Mouse (Mus musculus) ES-E14 (cell line): Measurements from ENCODE around the gene C77080. TPM values are rescaled to one million over a fixed set of nuclear protein-coding genes. Genes with fewer than 3 reads are reported as not detected.

ENCODE experiments used
- DNase-seq: peaks from one replicate; pipeline ENCODE4 v3.0.0-alpha.2; 2013; ENCODE audit warnings: low read depth, low spot score
- H3K27ac ChIP-seq: 2 replicates; pipeline ENCODE4 v1.5.1; 2012; ENCODE audit warnings: low read depth, mild to moderate bottlenecking, low read length, moderate library complexity, mixed read lengths; ENCODE audit not compliant: poor library complexity, insufficient read depth, severe bottlenecking
- H3K36me3 ChIP-seq: 2 replicates; pipeline ENCODE4 v1.6.1; 2012; ENCODE audit warnings: mild to moderate bottlenecking, low read length, moderate library complexity, mixed read lengths; ENCODE audit not compliant: control insufficient read depth, poor library complexity, insufficient read depth, severe bottlenecking
- H3K4me1 ChIP-seq, 2 experiments: fragments of 150-350 bp in 1 of 2; sonication (generic) in 1 of 2; 2 replicates each; pipeline ENCODE4 v1.6.1; 2012; ENCODE audit warnings: low read length in 2 of 2, mild to moderate bottlenecking in 1 of 2, mixed read lengths in 1 of 2; ENCODE audit not compliant: control insufficient read depth in 2 of 2, insufficient read depth in 2 of 2, poor library complexity in 1 of 2
- H3K4me3 ChIP-seq, 2 experiments: fragments of 150-350 bp in 1 of 2; sonication (generic) in 1 of 2; 2 replicates each; pipeline ENCODE4 v1.5.1; 2012; ENCODE audit warnings: low read length in 2 of 2, low read depth in 1 of 2, mild to moderate bottlenecking in 1 of 2, mixed read lengths in 1 of 2; ENCODE audit not compliant: insufficient read depth in 1 of 2, poor library complexity in 1 of 2, severe bottlenecking in 1 of 2
- H3K9ac ChIP-seq: 2 replicates; pipeline ENCODE4 v1.6.1; 2012; ENCODE audit warnings: low read depth, mild to moderate bottlenecking, low read length, mixed read lengths; ENCODE audit not compliant: poor library complexity, insufficient read depth, severe bottlenecking
- H3K9me3 ChIP-seq: fragments of 150-350 bp; sonication (generic); 2 replicates; pipeline ENCODE4 v1.6.1; 2012; ENCODE audit warnings: low read depth, mild to moderate bottlenecking, low read length; ENCODE audit not compliant: control insufficient read depth, insufficient read depth
- CHD2 ChIP-seq: IDR thresholded peaks from 2 replicates; pipeline ENCODE4 v1.6.1; 2014; ENCODE audit warnings: mild to moderate bottlenecking, low read depth, low read length, inconsistent platforms
- HCFC1 ChIP-seq: IDR thresholded peaks from 2 replicates; pipeline ENCODE4 v1.6.1; 2012; ENCODE audit warnings: low read length, inconsistent platforms, borderline replicate concordance; ENCODE audit not compliant: insufficient read depth
- MAFK ChIP-seq: IDR thresholded peaks from 2 replicates; pipeline ENCODE4 v1.6.1; 2014; ENCODE audit warnings: mild to moderate bottlenecking, low read depth, low read length, inconsistent platforms; ENCODE audit not compliant: insufficient read depth
- ZC3H11A ChIP-seq: IDR thresholded peaks from 2 replicates; pipeline ENCODE4 v1.6.1; 2012; ENCODE audit warnings: low read depth, mild to moderate bottlenecking, inconsistent platforms, low read length, borderline replicate concordance
- ZNF384 ChIP-seq: IDR thresholded peaks from 2 replicates; pipeline ENCODE4 v1.6.1; 2012; ENCODE audit warnings: low read depth, low read length, inconsistent platforms
- in situ Hi-C, 2 experiments: fragments of 600-800 bp; cut with MboI; formaldehyde crosslinking; loops; one replicate each; pipeline ENCODE4 v1.15.1; 2025; ENCODE audit warnings: low sequenced_read_pairs in 2 of 2, inconsistent platforms in 1 of 2; ENCODE audit not compliant: unreplicated experiment in 2 of 2
- total RNA-seq: library from RNA; depleted of rRNA; stranded (reverse); fragments of 300-350 nt; gene quantifications from 2 replicates; pipeline ENCODE4 v1.2.3, GENCODE M21; 2012; rRNA removed

Gene C77080
- total RNA-seq, 1 experiment = 14.4 TPM

DNA sequence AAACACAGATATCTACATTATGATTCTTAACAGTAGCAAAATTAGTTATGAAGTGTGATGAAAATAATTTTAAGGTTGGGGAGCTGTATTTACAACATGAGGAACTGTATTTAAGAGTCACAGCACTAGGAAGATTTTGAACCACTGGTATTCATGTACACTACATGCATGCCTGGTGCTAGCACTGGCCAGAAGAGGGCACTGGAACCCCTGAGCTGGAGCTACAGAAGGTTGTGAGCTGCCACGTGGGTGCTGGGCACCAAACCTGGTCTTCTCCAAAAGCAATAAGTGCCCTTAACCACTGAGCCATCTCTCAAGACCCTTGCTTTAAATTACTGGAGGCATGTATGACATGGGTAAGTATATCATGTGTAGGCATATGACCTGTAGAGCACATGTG, 88.7 kb downstream of the C77080 start:
- DNase-seq = no peak
- no peak overlapping the region for H3K4me3 ChIP-seq
- 0 out of 2 replicates have a peak, but pooled peaks cover 2% of the 10 kb centered on the region for H3K36me3 ChIP-seq
- H3K9me3 ChIP-seq = no peaks in the 10 kb centered on the region
- H3K27ac ChIP-seq = no peak overlapping the region
- H3K9ac ChIP-seq = no peak overlapping the region
- no peaks in the 10 kb centered on the region for H3K4me1 ChIP-seq
- TF ChIP-seq ZC3H11A (no peak), MAFK (no peak), HCFC1 (no peak), CHD2 (no peak), ZNF384 (no peak)
- in situ Hi-C loops = no loop called here

Other genes starting within 250 kb of the C77080 start
- gene Rnf19b, start 203.1 kb downstream of the C77080 start, total RNA-seq = 47.1 and 66.7 TPM in 2 replicates
- 10.0 and 18.8 TPM in 2 replicates for gene Tmem54, start 155.9 kb downstream of the C77080 start, total RNA-seq
- 4.4 and 6.1 TPM in 2 replicates for gene Hpca, start 139.4 kb downstream of the C77080 start, total RNA-seq
- gene Fndc5, start 124.4 kb downstream of the C77080 start, total RNA-seq = 1.2 and 1.5 TPM in 2 replicates
- gene S100pbp, start 71.7 kb downstream of the C77080 start, total RNA-seq = 25.5 and 25.7 TPM in 2 replicates
- 125 and 136 TPM in 2 replicates for gene Yars, start 71.6 kb downstream of the C77080 start, total RNA-seq
- gene Sync, start 26.2 kb upstream of the C77080 start, total RNA-seq = 2.0 and 2.1 TPM in 2 replicates
- 59.7 and 81.2 TPM in 2 replicates for gene Rbbp4, start 74.0 kb upstream of the C77080 start, total RNA-seq
- 41.4 and 59.9 TPM in 2 replicates for gene Zbtb8os, start 74.3 kb upstream of the C77080 start, total RNA-seq
- 25.3 and 32.5 TPM in 2 replicates for gene Zbtb8a, start 116.7 kb upstream of the C77080 start, total RNA-seq
- gene Zbtb8b, start 179.4 kb upstream of the C77080 start, total RNA-seq = 2.5 and 2.7 TPM in 2 replicates
- gene Bsdc1, start 200.2 kb upstream of the C77080 start, total RNA-seq = 28.9 and 33.3 TPM in 2 replicates
- gene Tssk3, start 229.6 kb upstream of the C77080 start, total RNA-seq = 0.16 TPM in 1 of 2 replicates, not detected in the other
- not detected in 2 replicates for gene Fam229a, start 229.8 kb upstream of the C77080 start, total RNA-seq